Mouse (Mus musculus) CD8-positive naive resting alpha-beta T cell, adult 2 months (primary cell): ENCODE data around the gene 1700001J03Rik.
"Not testable (repeated sequence)": the region's sequence is repeated elsewhere in the genome, so short reads cannot be mapped to it uniquely, and the experiment has no call there.

ENCODE experiments used
- DNase-seq, 2 experiments: peaks; one replicate each; pipeline ENCODE4 v3.0.0; 2022; ENCODE audit warnings: low read depth in 2 of 2, low spot score in 2 of 2

Gene 1700001J03Rik

GRCm38 (mm10) chr5:146185204-146185603, at the start of gene 1700001J03Rik:
TSS of gene 1700001J03Rik (minus strand) at chr5:146185304.
- not testable (repeated sequence) for DNase-seq

DNA sequence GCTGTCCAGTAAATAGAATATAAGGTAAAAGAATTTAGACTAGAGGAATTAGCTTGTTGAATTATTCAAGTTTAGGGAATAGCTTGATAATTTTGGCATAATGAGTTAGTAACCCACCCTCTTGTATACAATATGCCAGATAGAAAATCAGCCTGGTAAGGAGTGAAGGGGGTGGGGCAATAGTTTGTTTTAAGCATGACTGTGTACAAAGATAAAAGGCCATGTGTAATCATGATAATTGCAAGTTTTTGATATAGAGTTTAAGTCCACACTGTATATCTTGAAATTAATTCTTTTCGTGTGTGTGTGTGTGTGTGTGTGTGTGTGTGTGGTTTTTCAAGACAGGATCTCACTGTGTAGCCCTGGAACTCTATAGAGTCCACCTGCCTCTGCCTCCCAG, 49.2 kb upstream of the 1700001J03Rik start:
- no peak for DNase-seq

DNA sequence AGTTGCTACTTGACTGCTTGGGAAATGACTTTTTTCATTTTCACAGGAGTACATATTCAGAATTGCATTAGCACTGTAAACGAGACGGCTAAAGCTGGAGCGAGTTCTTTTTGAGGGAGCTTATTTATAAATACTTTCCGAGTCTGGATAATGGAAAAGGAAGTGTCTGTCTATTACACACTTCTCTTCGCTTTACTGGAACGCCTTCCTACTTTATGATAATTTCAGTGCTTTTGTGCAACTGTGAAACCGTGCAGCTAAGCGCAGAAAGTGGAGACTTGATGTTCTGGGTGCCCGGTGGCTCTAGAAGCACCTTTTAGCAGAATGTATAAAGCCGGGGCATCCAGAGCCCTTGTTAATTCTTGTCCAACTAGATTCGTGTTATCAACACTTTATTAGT, 47.7 kb upstream of the 1700001J03Rik start:
- DNase-seq: no peak

GRCm38 (mm10) chr5:146232056-146232675, 47.1 kb upstream of the 1700001J03Rik start:
- DNase-seq: no peak

- peak; percentile 29 to 30 for DNase-seq
Measured at GRCm38 (mm10) chr5:146231655-146231996, 46.5 kb upstream of the 1700001J03Rik start.

DNA sequence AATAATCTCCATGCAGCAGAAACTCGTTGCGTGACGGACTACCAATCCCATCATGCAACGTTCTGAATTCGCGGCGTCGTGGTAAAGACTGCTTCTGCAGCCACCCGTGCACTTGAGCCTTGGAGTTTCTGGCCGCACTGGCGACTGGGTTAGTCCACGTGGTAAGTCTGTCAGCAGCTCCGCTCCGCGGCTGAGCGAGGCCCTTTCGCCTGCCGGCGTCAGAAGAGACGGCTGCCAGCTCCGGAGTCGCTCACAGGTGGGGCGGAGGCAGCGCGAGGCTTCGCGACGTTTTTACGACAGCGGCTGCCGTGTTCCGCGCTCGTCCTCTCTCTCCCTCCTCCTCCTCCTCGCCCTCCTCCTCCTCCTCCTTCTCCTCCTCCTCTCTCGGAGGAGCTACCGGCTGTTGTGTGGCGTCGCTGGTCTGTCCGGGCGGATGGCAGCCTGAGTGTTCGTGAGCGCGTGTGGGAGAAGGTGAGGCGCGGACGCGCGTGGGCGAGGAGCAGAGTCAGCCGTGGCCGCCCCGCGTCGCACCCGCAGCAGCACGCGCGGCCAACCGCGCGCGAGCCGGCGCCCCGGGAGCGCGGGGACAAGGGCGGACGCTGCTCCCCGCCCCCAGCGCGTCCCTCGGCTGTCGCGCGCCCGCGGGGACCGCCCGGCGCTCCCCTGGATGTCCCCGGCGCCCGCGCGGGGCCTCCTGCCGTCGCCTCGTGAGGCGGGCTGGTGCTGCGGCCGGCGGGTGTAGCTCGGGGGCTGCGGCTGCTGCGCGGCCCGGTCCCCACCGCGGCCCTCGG, 46.0 kb upstream of the 1700001J03Rik start, which contains the start of gene Cdk8:
Gene Cdk8, plus strand, starts transcription at position 367 of the 791 bp plus-strand sequence.
- peak; percentile 73 to 85 for DNase-seq

DNA sequence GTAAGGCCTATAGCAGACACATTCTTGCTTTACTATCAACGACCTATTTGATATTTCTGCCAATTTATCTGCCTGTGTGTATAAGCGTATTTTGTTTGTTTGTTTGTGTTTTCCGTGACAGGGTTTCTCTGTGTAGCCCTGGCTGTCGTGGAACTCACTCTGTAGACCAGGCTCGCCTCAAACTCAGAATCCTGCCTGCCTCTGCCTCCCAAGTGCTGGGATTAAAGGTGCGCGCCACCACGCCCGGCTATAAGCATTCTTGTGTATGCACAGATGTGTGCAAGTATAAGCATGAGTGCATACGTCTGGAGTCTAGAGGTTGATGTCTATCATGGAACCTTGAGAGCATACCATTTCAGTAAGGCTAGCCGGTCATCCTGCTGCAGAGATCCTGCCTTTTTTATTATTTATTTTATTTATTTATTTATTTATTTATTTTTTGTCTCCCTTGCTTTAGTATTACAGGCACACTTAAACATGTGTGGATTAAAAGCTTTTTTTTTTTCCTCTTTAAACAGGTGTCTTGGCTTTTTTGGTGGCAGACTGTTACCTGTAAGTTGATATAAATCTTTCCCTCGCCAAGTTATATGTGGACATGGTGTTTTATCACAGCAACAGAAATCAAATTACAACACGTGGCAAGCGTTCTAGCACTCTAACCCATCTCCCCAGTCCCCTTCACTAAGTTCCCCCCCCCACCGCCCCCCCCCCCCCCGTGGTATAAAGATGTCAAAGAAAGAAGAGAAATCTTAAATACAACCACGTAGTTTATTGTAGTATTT, 45.0 kb upstream of the 1700001J03Rik start:
- no peak for DNase-seq

GRCm38 (mm10) chr5:146227496-146227895, 42.4 kb upstream of the 1700001J03Rik start:
- no peak for DNase-seq

DNA sequence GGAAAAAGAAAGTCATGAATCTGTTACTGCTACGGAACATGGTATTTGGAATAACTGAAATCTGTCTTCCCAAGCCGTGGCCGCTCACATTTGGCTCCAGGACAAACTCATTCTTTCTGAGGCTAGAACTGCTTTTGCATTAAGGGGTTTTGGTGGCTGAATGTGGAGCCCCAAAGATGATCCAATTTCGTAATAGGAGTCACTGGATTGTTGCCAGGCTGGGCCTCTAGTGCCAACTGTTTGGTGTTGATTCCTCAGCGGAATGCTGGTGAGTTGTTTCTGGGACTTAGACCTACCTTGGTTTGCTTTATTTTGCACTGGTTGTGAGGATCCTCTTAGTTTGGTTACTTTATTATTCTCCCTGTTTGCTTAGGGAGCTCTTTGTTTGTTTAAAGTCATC, 38.7 kb upstream of the 1700001J03Rik start:
- DNase-seq: no peak

DNA sequence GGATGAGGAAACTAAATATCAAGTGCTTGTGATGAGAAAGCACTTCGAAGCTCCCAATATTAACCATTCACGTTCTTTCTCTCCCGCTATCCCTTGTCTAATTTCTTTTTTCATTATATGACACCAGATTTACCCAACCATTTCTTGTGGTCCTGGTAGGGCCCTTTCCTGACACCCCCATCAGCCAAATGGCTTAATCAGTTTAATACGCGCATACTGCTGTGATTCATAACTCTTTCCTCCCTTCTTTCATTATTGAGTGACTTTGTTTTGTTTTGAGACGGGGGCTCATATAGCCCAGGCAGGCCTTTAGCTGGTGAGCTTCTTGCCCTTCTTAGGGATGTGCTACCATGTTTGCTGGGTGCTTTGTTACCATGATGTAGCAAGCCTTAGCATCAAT, 36.6 kb upstream of the 1700001J03Rik start:
- no peak for DNase-seq

DNA sequence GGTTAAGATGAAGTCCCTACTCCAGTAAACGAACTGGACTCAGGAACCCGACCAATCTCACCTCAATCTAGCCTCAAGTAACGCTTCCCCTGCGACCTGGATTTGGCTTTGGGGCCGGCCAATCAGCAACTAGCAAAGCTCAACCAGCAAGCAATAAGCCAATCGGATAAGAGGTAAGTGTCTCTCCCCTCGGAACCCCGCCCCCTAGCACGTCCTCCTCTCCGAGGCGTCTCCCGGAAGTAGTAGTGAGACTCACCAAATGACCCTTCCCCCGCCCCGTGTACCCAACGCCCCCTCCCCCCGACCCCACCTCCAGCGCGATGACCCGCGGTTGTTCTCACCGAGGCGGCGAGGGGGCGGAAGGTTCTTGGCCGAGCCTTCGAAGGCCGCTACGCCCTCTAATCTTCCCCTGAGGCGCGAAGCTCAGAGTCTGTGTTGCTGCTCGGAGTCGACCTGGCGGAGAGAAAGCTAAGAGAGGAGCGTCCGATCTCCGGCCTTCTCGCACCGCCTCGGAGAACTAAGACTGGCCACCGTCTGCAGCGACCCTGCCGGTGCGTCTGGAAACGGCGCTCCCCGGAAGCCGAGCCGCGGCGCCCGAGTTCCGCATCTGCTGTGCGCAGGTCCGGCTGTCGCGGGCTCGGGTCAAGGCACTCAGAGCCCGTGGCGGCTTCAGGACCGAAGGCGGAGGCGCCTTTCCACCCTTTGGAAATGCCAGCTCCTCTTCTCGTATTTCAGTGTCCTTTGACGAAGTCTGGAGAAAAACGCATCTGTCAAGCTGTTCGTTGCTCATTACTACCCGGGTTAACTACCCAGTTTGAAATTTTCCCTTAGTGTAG, 36.0 kb upstream of the 1700001J03Rik start, which contains the start of gene Rnf6:
Gene Rnf6, minus strand, starts transcription at position 677 of the 836 bp plus-strand sequence.
- peak; percentile 86 to 89 for DNase-seq

DNA sequence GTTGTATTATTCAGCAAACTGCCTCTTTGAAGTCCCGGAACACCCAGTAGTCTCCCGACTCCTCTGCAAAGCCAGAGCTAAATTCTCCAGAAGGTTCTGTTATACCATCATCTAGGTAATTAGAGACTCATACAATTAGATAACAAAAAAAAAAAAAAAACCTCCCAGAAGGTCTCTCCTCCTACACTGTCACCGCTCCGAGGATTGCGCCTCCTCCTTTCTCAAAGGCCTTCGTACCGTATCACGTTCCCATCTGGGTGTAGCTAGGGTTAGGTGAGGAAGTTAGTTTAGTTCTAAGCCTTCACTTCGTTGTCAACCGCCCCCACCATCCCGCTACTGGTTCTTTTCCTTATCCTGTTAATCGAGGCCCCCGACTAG, 35.4 kb upstream of the 1700001J03Rik start:
- DNase-seq: no peak

GRCm38 (mm10) chr5:146205537-146205936, 20.4 kb upstream of the 1700001J03Rik start:
- DNase-seq: no peak

DNA sequence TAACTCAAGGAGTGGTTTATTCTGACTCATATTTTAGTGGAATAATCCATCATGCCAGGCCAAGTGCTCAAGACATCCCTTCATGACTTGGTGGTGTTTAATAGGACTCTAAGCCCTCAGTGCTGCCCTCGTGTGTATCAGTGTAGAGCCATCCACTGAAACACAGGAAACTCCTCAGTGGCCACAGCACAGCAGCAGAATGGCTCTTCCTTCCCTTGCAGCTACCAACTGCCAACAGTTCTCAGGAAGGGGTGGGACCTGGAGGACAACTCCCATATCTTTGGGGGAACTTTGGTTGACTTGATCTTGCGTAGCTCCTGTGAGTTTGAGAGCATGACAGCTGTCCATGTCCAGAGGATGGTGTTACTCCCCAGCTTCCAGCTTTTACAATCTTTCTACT, 18.8 kb upstream of the 1700001J03Rik start:
- DNase-seq: no peak

GRCm38 (mm10) chr5:146200580-146200979, 15.5 kb upstream of the 1700001J03Rik start:
- no peak for DNase-seq

DNA sequence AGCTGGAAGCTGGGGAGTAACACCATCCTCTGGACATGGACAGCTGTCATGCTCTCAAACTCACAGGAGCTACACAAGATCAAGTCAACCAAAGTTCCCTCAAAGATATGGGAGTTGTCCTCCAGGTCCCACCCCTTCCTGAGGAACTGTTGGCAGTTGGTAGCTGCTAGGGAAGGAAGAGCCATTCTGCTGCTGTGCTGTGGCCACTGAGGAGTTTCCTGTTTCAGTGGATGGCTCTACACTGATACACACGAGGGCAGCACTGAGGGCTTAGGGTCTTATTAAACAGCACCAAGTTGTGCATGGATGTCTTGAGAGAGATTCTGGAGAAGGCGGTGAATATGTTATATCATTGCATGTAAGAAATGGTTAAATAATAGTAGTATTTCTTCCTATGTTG, 14.4 kb upstream of the 1700001J03Rik start:
- DNase-seq: no peak

- DNase-seq: no peak
Measured at GRCm38 (mm10) chr5:146199073-146199472, 14.0 kb upstream of the 1700001J03Rik start.

DNA sequence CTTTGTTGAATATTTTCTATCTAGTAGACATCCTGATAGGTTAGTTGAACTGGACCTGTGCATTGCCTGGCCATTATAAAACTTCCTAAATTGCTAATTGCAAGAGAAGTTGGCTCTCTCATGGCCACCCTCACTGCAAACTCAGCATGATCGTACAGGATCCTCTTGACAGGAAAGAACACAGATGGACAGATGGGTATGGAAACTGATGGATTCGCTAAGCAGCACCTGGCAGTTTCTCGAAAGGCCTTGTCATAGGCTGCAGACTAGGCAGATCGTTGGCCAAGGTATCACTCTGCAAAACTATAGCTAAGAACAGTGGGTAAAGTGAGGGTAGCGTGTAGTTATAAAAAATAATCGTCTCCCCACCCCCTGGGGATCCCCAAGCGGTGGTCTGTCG, 8.3 kb upstream of the 1700001J03Rik start:
- DNase-seq: no peak

- DNase-seq: no peak
Measured at GRCm38 (mm10) chr5:146190501-146191269, 5.6 kb upstream of the 1700001J03Rik start.

DNA sequence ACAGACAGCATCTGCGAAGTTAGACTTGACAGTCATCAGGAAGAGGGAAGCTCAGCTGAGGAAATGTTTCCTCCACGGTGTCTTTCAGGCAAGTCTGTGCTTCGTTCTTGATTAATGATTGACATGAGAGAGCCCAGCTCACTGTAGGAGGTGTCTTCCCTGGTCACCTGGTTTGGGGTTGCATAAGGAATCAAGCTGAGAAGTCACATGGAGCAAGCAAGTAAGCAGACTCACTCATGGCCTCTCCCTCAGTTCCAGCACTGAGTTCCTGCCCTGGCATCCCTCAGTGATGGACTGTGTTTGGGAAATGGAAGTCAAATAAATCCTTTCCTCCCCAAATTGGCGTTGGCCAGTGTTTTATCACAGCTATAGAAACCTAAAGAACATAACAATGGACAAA, 5.0 kb upstream of the 1700001J03Rik start:
- DNase-seq: no peak
